Mouse (Mus musculus) C2C12 (cell line): ENCODE data around the gene 1190007I07Rik. TPM values are rescaled to one million over a fixed set of nuclear protein-coding genes. Genes with fewer than 3 reads are reported as not detected.

ENCODE experiments used
- H3K27me3 ChIP-seq: one replicate; pipeline ENCODE4 v1.6.1; 2011; ENCODE audit not compliant: control insufficient read depth, insufficient read depth, insufficient read length
- H3K36me3 ChIP-seq: one replicate; pipeline ENCODE4 v1.6.1; 2011; ENCODE audit not compliant: control insufficient read depth, insufficient read depth
- H3K4me3 ChIP-seq: one replicate; pipeline ENCODE4 v1.5.1; 2011; ENCODE audit warnings: mild to moderate bottlenecking, control low read depth; ENCODE audit not compliant: poor library complexity, insufficient read depth, severe bottlenecking
- H3K79me2 ChIP-seq: one replicate; pipeline ENCODE4 v1.6.1; 2011; ENCODE audit not compliant: control insufficient read depth, insufficient read depth
- H3K79me3 ChIP-seq: one replicate; pipeline ENCODE4 v1.6.1; 2011; ENCODE audit warnings: low read depth, control low read depth
- H3ac ChIP-seq: one replicate; pipeline ENCODE3; 2011; ENCODE audit warnings: low read depth; ENCODE audit not compliant: control insufficient read depth, insufficient read length
- CEBPB ChIP-seq: IDR thresholded peaks from one replicate; pipeline ENCODE4 v1.6.1; 2011; ENCODE audit warnings: low read depth, mild to moderate bottlenecking, control low read depth, moderate library complexity
- CTCF ChIP-seq: IDR thresholded peaks from one replicate; pipeline ENCODE4 v1.5.1; 2011; ENCODE audit not compliant: control insufficient read depth, insufficient read depth, insufficient read length
- FOSL1 ChIP-seq: IDR thresholded peaks from one replicate; pipeline ENCODE4 v1.8.0; 2011; ENCODE audit warnings: mild to moderate bottlenecking, low read length; ENCODE audit not compliant: poor library complexity, insufficient read depth, severe bottlenecking
- MAX ChIP-seq: IDR thresholded peaks from one replicate; pipeline ENCODE4 v1.6.1; 2011; ENCODE audit warnings: mild to moderate bottlenecking, control low read depth
- MYOD1 ChIP-seq: IDR thresholded peaks from one replicate; pipeline ENCODE4 v1.6.1; 2011; ENCODE audit warnings: low read depth; ENCODE audit not compliant: control insufficient read depth, insufficient read length
- MYOG ChIP-seq: IDR thresholded peaks from one replicate; pipeline ENCODE4 v1.6.1; 2011; ENCODE audit not compliant: control insufficient read depth, insufficient read length; ENCODE audit errors: extremely low read depth
- USF1 ChIP-seq: IDR thresholded peaks from one replicate; pipeline ENCODE4 v1.6.1; 2011; ENCODE audit warnings: low read depth, mild to moderate bottlenecking, control low read depth, moderate library complexity
- polyA plus RNA-seq: library from polyadenylated mRNA; unstranded; fragments of >200 nt; fragmentation: generic; extraction: Trizol; gene quantifications from one replicate; pipeline ENCODE4 v1.2.1, GENCODE M21; 2012; ENCODE audit warnings: missing spikeins

The 1190007I07Rik gene
- polyA plus RNA-seq, 1 experiment = 16.6 TPM

- H3K4me3 ChIP-seq = no peak overlapping the region
- no peaks in the 10 kb centered on the region for H3K27me3 ChIP-seq
- no peak for TF ChIP-seq CTCF
- TF ChIP-seq USF1 = no peak
- no peak for TF ChIP-seq MYOD1
- no peak for TF ChIP-seq MAX
- TF ChIP-seq FOSL1 = no peak
- TF ChIP-seq MYOG = no peak
- no peak for TF ChIP-seq CEBPB
- no peaks in the 10 kb centered on the region for H3K79me2 ChIP-seq
- H3ac ChIP-seq = no peak overlapping the region
- peaks cover 64% of the 10 kb centered on the region for H3K36me3 ChIP-seq
- no peaks in the 10 kb centered on the region for H3K79me3 ChIP-seq
Measured at GRCm38 (mm10) chr10:82646083-82646482, 23.1 kb upstream of the 1190007I07Rik start.

GRCm38 (mm10) chr10:82641481-82641880 lies 18.5 kb upstream of the 1190007I07Rik start:
- Histone ChIP-seq H3K36me3 (peaks cover 81% of the 10 kb centered on the region), H3K79me2 (peaks cover 28% of the 10 kb centered on the region), H3ac (no peak overlapping the region), H3K27me3 (no peaks in the 10 kb centered on the region), H3K4me3 (no peak overlapping the region), H3K79me3 (peaks cover 14% of the 10 kb centered on the region)
- TF ChIP-seq CEBPB (no peak), MYOD1 (no peak)

DNA sequence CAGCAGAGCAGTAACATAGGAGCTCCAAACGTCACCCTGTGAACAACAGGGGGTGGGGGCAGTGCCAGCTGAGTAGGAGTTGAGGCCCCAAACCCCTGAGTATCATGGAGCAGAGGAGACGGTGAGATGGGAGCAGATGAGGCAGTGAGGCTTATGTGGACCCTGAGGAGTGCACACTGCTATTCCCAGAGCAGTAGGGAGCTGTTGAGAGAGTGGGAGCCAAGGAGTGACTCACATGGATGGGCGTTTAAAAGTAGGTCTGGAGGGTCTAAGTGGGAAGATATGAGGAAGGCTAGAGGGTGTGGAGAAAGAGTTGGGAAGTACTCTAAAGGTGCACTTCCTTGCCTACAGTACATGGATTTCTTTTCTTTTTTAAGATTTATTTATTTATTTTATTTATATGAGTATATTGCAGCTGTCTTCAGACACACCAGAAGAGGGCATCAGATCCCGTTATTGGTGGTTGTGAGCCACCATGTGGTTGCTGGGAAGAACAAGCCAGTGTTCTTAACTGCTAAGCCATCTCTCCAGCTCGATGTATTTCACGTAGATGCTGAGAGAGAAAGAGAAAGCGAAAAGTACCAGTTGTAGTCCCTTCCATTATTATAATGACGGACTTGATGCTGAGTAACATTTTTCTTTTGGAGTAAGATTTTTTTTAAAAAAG lies 16.1 kb upstream of the 1190007I07Rik start:
- H3K4me3 ChIP-seq = no peak overlapping the region
- H3K79me2 ChIP-seq = peaks cover 51% of the 10 kb centered on the region
- no peaks in the 10 kb centered on the region for H3K27me3 ChIP-seq
- H3K36me3 ChIP-seq = peaks cover 81% of the 10 kb centered on the region
- H3K79me3 ChIP-seq = peaks cover 34% of the 10 kb centered on the region
- no peak overlapping the region for H3ac ChIP-seq
- TF ChIP-seq FOSL1 (no peak), MYOG (no peak), MAX (no peak), MYOD1 (no peak), CEBPB (no peak), CTCF (no peak), USF1 (no peak)

DNA sequence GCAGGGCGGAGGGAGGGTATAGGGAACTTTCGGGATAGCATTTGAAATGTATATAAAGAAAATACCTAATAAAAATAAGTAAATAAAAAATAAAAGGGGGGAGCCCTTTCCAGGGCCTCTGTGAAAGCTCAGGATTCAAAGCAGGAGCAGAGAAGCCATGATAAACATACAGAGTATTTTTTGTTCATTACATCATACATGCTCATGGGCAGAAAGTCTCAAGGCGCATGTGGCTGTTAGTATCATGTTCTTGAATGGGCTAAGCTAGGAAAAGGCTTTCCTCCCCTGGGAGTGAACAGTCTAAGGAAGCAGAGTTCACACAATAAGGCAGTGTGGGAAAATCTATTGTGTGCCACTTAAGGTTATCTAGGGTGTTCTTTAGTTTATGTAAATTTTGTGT lies 13.3 kb upstream of the 1190007I07Rik start:
- no peak overlapping the region for H3K4me3 ChIP-seq
- H3ac ChIP-seq = no peak overlapping the region
- H3K79me3 ChIP-seq = peaks cover 61% of the 10 kb centered on the region
- H3K27me3 ChIP-seq = no peaks in the 10 kb centered on the region
- peaks cover 72% of the 10 kb centered on the region for H3K36me3 ChIP-seq
- peaks cover 80% of the 10 kb centered on the region for H3K79me2 ChIP-seq
- no peak for TF ChIP-seq MAX
- TF ChIP-seq CEBPB = no peak
- TF ChIP-seq MYOG = no peak
- no peak for TF ChIP-seq FOSL1
- TF ChIP-seq MYOD1 = no peak
- TF ChIP-seq USF1 = no peak
- no peak for TF ChIP-seq CTCF

- peaks cover 72% of the 10 kb centered on the region for H3K79me3 ChIP-seq
- peaks cover 92% of the 10 kb centered on the region for H3K79me2 ChIP-seq
- H3ac ChIP-seq = no peak overlapping the region
- H3K36me3 ChIP-seq = peaks cover 53% of the 10 kb centered on the region
- H3K27me3 ChIP-seq = no peaks in the 10 kb centered on the region
- TF ChIP-seq FOSL1 (no peak), MYOD1 (no peak), CEBPB (no peak), MYOG (no peak), CTCF (no peak), USF1 (no peak), MAX (no peak)
- no peak overlapping the region for H3K4me3 ChIP-seq
Measured at GRCm38 (mm10) chr10:82634348-82634747, 11.3 kb upstream of the 1190007I07Rik start.

DNA sequence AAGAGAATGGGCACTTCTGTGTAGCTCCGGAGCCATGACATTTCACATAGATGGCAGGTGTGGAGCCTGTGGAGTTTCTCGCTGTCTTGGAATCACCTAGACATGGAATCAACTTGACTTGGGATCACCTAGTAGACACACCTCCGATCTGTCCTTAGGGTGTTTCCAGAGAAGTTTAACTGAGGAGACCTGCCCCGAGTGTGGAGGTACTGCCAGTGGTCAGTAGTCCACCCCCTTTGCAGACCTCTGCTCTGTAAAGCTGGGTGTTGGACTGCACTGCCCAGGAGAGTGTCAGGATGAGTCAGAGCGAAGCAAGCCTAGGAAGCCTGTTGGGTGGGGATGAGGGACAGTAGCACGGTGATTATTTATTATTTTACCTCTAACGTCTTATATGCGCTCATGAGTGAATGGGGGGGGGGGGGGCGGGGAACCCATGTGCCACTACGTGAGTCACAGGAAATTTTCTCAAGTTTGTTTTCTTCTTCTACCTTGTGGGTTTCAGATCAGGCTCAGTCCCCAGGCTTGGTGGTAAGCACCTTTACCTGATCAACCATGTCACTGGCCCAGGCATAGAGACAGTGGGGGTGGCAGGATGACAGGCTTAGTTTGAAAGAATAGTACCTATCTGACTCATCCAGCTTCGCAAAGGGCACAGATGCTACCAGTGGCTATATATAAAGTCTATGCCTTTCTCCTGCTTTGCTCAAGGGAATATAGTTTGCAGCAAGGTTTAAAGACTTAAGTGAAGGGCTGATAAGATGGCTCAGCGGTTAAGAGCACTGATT lies 9.7 kb upstream of the 1190007I07Rik start:
- Histone ChIP-seq H3K27me3 (no peaks in the 10 kb centered on the region), H3K4me3 (no peak overlapping the region), H3K36me3 (peaks cover 40% of the 10 kb centered on the region), H3K79me2 (peaks cover 78% of the 10 kb centered on the region), H3K79me3 (peaks cover 71% of the 10 kb centered on the region), H3ac (no peak overlapping the region)
- TF ChIP-seq MAX (no peak), MYOD1 (no peak), CEBPB (no peak), MYOG (no peak), CTCF (no peak)
